Mouse (Mus musculus): ENCODE results near the gene Car14.
"Not testable (repeated sequence)": the region's sequence is repeated elsewhere in the genome, so short reads cannot be mapped to it uniquely, and the experiment has no call there.

Gene Car14

DNA sequence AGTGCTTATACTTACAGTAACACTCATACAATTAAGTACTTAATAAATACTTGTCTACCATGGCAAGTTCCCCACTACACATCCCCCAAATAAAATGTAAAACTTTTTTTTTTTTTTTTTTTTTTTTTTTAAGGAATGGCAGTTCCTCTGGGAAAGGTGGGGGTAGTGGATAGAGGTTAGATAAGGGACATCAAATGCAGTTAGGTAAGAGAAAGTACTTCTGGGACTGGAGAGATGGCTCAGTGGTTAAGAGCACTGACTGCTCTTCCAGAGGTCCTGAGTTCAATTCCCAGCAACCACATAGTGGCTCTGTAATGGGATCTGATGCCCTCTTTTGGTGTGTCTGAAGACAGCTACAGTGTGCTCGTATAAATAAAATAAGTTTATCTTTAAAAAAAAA lies 47.4 kb downstream of the Car14 start:
- DNase-seq (ENCODE audit: low spot score in 2 of 2): not testable (repeated sequence)

DNA sequence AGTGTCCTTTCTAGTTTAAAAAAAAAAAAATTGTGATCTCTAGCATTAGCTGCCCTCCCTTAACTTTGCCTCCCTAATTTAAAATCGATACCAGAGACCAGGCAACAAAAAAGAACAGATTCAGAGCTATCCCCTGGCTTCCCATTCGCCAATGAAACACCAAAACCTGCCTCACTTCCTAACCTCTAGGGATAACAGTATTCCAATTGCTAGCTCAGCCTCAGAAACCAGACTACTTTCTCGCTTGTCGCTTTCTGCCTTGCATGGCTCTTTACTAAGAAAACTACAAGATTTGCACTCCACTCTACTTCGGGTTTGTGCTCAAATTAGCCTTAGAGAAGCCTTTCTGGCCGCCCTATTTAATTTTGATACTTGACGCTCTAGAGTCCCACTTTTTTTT lies 48.4 kb downstream of the Car14 start:
- no peak for DNase-seq (ENCODE audit: low spot score in 2 of 2)

DNA sequence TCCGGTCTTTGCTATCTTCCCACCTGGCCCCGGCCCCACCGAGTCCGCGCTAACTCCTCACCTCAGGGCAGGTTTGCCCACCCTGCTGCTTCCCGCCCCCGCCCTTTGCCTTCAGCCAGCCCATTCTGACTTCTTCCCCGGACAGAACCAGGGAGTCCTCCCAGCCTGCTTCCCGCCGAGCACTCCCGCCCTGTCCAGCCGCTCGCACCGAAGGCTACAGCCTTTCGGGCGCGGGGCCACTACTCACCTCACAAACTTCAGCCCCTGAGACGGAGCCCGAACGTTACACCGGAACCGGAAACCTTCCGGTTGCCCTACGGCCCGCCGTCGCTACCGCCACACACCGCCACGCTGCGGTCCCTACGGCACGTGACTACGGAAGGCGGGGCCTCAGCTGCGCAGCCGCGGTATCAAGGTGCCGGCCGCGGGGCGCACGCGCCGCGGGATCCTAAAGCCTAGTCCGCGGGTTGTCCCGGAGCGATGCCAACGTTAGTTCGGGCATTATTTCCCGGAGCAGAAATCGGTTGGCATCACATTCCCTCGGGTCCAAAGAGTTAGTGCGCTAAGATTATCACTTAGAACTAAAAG lies 48.9 kb downstream of the Car14 start, which contains the start of gene Prpf3:
Prpf3 (minus strand) TSS at position 384 of the 588 bp plus-strand sequence.
- DNase-seq (ENCODE audit: low spot score in 2 of 2): peak; percentile 96

DNA sequence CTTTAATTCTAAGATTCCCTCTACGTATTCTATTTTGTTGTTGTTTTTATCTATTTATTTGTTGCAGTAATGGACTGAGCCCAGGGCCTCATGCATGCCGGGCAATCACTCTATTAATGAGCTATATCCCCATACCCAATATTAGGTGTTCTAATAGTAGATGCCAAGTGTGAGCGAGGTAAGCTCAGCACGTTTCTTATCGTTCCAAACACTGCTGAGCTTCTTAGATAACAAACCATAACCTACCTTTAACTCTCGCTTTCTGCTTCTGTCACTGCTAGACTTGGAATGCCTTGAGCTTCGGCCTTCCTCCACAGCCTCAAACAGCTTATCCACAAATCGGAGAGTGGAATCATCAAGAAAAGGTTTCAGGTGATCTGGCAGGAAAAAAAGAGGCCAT lies 53.2 kb downstream of the Car14 start:
- no peak for DNase-seq (ENCODE audit: low spot score in 2 of 2)

DNA sequence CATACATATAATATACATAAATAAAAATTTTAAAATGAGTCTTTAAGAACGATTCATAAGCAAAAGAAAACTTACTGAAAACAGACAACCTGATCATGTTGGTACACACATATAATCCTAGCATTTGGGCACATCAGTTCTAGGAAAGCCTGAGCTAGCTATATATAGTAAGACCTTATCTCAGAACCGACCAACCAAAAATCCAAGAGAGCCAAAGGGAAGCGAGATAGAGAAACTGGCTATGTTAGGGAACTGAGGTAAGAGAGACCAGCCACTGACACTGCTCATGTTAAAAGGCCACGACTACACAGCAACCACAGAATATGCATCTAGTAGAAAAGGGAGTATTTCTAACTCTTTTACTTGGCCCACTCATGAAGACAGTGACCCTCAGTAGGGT lies 53.9 kb downstream of the Car14 start:
- DNase-seq (ENCODE audit: low spot score in 2 of 2): no peak

Data from right cerebral cortex, postnatal 10 days (tissue).